Mouse (Mus musculus) kidney, postnatal 14 days (tissue): ENCODE measurements around the gene Gm14226.
"Not testable (repeated sequence)": the region's sequence is repeated elsewhere in the genome, so short reads cannot be mapped to it uniquely, and the experiment has no call there.

ENCODE experiments used
- DNase-seq: peaks from one replicate; pipeline ENCODE4 v3.0.0; 2022; ENCODE audit warnings: mixed read lengths

The Gm14226 gene

DNA sequence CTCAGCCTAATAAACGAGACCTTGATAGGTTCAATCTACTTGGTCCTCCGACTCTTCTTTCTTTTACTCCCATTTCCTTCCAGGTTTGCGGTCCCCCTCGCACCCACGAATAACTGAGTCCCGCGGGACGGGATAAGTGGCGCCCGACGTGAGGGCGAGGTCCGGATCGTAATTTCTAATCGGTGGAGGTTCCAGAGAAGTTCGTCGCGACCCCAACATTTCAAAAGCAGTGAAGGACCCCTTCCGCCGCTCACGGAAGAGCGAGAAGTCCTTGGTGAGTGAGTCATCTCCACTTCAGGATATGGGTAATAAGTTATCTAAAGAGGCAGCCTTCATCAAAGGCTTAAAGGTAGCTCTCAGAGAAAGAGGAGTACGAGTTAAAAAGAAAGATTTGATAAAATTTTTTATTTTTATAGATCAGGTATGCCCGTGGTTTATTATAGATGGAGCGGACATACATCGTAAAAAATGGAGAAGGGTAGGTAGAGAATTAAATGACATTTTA is at the start of gene Gm14226:
Gene Gm14226 (plus strand): TSS at position 16 of the 505 bp plus-strand sequence.
- DNase-seq, result not testable (repeated sequence)

DNA sequence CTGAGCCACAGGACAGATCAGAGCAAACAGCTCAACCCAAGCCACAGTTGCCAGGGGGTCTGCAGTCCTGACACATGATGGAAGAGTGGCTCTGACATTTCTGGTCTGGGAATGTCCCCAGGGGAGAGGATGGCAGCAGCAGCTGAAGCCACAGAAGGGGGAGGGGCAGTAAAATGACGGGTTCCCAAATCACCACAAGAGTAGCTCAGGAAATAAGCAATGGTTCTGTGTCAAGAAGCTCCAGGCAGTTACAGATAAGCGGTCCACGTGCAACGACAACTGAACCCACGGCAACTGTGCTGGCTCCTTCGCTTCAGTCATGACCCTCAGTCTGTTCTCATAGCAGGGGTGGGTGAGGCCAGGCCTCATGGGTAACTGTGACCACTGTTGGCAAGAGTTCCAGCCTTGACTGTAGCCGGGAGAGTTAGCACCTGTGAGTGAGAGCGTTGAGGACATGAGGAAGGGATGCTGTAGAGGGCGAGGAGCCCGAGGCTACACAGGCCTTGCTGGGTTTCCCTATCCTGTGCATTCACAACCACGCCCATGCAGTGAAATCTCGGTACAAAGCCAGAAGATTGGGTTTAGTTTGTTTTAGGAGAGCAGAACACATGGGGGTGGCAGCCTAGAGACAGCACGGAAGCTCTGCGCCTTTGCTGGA is 48.2 kb upstream of the Gm14226 start:
- not testable (repeated sequence) for DNase-seq

DNA sequence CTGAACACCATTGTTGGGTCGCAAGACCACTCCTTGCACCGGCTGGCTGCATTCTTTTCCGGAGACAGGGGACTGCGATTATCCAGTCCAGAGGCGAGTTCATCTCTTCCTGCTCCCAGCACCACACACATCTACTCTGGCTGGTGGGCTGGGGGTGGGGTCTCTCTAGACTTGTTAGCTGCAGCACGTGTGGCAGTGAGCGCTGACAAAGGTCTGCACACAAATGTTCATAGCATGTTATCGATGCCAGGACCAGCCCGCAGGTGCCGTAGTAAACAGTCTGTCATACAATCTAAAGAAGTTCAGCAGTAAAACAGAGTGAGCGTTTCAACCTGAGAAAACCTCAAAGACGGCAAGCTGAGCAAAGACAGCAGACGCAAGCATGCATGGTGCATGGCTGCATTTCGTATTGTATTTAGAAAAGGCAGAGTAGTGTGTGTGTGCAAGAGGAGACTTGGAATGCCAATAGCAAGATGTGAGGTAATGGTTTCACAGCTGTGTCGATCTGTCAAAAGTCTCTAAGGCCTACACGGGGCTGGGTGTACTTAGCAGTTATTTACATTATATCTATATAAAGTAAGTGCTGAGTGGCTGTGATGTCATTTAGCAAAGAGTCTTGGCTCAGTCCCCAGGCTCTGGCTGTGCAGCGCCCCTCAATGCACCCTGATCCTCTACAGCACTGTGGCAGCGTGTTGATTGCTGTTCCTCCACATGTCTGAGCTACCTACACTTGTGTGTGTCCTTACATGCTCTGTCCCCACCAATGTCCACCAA is 46.0 kb upstream of the Gm14226 start:
- no peak for DNase-seq

DNA sequence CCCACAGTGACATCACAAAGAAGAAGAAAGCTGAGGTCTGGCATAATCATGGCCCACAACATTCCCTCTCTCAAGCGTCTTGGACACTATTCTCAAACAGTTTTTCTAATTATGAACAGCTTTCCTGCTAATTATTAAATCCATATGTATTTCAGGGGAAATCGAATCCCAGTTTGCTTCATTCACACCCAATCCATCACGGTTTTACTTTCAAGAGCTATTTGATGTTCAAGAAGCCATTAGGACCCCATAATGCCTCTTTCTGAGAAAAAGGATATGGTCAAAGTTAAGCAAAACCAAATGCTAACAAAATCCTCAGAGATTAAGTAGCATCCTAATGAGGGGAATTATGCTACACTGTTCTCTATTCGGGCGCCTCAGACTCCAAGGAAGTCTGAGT is 45.1 kb upstream of the Gm14226 start:
- DNase-seq, result no peak

DNA sequence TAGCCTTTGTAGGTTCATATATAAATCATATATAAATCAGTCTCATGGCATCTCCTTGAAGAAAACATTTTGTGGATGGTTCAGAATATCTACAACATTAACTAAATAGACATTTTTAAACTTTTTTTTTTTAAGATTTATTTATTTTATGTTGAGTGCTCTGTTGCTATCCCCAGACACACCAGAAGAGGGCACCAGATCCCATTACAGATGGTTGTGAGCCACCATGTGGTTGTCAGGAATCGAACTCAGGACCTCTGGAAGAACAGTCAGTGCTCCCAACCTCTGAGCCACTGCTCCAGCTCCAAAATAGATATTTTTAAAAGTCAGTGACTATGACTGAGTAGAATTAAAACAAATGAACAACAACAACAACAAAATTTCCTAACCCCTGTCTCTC is 31.5 kb upstream of the Gm14226 start:
- no peak for DNase-seq

DNA sequence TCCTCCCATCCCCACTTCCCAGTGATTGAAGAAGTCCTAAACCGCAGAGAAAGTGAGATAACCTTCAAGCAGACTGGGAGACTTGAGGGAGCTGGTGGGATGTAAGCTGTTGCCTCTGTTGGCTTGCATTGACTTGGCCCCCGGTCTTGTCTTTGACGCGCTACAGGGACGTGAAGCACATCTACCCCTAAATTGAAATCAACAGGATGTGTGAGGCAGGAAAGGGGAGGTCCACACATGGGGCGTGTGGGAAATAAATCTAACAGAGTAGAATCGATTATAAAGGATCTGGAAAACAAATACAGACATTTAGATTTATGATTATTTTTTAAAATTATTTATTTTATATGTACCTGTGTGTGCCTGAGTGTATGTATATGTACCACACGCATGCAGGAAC is 26.7 kb upstream of the Gm14226 start:
- DNase-seq, result no peak

DNA sequence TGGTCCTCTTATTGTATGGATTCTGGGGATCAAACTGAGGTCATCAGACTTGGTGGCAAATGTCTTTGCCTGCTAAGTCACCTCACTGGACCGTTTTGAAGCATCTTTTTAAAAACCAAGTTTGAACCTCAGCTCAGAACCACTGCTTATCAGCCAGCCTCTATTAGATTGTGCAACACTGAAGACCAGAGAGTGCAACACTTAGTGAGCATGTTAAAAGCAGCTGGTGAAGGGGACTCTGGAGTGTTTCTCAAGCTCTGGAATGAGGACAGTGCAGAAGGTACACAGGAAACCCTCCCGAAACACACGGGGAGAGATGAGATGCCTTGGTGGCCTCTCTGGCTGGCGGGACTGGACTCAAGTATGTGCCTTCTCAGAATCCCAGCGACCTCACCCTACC is 26.0 kb upstream of the Gm14226 start:
- DNase-seq, result no peak

DNA sequence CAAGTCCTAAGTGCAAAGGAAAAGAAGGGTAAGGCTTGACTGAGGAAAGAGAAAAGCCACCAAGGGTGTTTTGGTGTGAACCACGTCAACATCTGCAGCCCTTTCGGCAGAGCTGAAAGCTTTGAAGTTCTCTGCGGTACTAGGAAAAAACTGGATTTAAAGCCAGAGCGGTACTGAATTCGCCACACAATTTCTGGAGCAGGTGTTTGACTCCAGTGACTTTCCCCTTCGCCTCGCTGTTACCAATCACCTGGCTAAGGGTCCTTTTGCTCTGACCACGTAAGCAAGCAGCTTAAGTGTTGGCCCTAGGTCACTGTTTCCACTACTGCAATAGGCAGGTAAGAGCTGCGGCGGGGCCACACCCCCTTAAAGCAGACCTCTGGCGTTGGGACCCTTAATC is 12.6 kb upstream of the Gm14226 start:
- DNase-seq, result no peak

DNA sequence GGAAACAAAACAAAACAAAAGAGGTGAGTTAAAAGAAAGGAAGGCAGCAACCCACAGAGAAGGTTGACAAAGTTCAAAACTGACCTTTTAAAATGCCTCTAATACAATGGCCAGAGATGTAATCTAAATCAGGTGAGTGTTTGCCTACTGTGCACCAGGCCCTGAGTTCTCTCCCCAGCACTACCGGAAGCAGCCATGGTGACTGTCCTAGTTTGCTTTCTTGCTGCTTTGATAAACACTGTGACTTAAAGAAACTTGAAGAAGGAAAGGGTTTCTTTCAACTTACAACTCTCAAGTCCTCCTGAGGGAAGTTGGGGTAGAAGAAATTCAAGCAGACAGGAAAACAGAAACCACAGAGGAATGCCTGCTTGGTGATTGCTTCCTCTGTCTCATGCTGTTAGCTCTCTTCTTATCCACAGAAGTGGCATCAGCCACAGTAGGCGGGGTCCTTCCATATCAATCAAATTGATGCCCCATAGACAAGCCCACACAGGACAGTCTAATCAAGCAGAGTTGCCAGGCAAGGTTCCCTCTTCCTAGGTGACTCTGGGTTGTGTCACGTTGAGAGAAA is 6.9 kb upstream of the Gm14226 start:
- no peak for DNase-seq

DNA sequence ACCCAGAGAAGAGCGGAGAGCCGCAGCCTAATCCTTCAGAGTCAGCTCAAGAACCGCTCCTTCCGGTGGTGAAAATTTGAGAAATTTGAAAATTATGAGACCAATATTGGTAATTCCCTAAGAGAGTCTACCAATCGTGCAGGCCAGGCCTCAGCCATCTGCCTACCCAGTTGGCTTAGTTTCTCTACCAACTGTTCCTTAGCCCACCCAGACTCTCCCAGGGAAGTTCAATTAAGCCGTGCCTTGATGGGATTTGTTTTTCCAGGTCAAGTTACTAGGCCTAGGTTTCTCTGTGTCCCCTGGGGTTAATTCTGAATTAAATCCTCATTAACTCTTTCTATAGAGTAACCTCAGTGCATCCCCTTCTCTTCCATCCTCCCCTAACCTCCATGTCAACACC is 5.1 kb upstream of the Gm14226 start:
- DNase-seq, result no peak

DNA sequence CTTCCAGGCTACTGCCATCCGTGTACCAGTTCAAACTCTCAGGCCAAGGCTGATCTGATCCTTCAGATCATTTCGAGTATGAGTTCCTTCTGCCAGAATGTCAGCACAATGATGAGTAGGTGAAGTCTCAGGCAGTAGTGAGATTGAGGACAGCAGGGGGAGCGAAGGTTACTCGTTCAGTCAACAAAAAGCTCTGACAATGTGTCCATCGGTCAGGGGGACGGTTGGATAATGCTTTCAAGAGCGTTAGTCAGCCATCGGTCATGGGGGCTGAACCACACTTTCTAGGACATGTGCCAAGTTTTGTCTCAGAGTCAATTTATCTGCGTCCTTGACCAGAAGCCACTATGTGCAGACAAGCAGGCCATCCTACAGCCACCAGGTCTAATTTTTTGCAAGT is 1.3 kb upstream of the Gm14226 start:
- DNase-seq, result not testable (repeated sequence)

DNA sequence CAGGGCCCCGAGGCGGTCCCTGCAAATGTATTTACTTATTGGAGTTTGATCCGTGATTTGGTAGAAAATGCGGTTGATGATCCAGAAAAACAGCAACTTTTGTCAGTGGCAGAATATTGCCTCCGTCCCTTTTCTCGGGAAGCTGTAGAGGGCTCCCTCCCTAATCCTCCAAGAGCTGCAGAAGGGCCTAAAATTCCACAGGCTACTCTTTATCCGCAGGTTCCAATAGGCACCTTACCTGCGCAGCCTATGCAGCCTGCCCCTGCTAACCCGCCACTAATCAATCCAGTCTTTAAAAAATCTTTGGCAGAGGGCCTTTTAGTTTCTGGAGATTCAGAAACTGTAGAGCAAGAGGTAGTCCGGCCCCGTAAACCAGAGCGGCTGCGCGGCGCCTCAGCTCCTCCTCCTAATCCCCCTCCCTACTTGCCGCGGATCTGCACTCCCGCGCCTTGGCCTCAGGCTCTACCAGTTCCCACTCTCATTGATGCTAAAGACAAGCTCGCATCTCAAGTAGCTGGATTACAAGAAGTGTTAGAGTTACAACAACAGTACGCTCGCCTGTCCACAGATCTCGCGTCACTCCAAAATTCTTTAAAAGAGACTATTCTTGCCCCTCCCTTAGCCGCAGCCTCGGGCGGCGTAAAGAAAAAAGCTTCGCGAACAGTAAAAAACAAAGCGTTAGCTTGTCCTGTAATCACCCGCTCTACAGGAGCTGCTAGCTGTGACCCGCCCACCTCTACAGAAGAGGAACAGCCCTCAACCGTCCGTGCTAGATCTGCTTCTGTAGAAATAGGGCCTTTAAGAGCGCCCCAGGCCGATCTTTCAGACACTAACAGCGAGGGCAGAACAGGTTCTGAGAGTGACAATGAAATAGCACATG is 936 bp downstream of the Gm14226 start:
- DNase-seq, result peak; percentile 76

DNA sequence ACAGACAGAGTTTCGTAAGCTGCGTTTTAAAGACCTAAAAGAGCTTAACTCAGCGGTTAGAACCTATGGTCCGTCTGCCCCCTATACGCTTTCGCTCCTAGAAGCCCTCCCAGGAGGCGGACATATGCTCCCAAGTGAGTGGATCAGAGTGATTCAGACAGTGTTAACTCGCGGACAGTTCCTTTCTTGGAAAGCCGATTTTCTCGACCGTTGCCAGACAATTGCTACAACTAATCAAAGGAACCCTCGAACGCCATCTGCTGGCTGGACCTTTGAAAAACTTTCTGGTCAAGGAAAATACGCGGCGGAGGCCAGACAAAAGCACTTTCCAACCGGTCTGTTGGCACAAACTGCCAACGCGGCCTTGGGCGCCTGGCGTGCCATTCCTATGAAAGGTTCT is 1.6 kb downstream of the Gm14226 start:
- peak; percentile 92 for DNase-seq

DNA sequence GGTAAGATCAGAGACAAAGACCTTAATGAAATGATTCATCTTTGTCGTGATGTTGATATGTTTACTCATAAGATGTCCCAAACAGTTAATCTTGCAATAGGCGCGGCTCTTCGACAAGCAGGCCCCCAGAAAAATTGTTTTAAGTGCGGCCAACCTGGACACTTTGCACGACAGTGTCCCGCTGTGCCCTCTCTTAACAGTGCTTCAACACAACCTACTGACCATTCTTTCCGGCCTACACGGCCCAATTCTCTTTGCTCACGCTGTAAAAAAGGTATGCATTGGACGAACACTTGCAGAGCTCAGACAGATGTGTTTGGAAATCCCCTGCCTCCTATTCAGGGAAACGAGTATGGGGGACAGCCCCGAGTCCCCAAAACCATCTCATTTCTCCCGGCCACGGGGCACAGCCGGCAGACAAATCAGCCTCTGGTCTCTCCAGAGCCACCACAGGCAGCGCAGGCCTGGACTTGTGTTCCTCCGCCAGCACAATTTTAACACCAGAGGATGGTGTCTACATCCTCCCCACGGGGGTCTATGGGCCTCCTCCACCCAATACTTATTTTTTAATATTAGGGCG is 2.3 kb downstream of the Gm14226 start:
- DNase-seq, result not testable (repeated sequence)

DNA sequence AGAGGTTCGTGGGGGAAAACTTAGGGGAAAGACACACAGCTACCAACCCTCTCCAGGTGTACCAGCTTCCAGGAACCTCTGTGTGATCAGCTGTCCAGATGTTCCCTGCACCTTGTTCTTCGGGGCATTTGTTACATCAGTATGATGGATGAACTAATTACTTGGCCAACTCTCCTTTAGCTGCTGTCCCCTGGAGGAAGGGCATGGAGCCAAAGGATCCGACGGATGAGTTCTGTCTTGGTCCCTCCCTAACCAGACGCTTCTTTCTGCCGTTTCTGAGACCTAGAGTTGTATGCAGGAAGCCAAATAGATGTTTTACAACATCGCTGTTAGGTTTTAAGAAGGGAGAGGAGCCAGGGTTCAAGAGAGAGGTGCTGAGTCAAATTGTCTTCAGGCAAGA is 12.8 kb downstream of the Gm14226 start:
- DNase-seq, result no peak

DNA sequence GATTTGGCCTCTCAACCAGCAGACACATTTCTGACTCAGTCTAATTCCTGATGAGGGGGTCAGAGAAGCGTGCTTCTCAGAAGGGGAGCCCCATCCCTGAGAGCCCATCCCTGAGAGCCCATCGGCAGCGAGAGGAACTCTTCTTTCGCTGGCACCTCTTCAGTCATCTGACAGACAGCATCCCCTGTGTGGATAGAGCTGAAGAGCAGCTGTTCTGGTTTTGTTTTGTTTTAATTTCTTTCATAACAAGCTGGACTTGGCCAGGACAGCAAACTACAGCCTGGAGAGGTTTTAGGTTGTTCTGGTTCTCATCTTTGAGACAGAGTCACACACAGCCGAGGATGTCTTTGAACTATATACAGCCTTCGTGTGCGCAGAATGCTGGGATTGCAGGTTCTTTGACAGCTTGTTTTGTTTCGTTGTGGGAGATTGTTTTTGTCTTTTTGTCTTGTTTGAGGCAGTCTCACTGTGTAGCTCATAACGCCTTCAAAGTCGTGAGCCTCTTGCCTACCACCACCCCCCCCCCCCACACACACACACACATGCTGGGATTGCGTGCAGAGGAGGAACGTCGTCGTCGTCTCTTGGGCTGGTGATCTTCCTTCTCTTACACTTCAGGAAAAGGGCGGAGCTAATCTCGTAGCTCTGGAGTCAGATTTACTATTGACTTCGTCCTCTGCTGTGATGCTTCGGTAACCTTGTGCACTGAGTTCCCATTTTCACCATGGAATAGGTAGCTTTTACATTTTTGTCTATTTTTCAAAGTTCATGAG is 15.1 kb downstream of the Gm14226 start:
- DNase-seq, result no peak

DNA sequence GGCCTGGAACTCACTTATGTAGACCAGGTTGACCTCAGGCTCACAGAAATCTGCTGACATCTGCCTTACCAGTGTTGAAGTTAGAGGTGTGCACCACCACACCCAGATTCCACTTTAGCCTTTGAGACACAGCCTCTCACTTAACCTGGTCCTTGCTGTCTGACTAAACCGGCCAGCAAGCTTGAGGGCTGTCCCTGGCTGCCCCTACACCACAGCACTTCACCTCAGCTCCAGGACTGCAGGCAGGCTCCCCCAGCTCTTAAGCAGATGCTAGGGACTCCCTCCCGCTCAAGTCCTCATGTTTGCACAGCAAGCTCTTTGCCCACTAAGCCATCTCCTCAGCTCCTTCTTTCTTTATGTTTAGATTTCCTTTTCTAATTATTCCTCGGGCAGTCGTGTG is 21.9 kb downstream of the Gm14226 start:
- DNase-seq, result no peak

DNA sequence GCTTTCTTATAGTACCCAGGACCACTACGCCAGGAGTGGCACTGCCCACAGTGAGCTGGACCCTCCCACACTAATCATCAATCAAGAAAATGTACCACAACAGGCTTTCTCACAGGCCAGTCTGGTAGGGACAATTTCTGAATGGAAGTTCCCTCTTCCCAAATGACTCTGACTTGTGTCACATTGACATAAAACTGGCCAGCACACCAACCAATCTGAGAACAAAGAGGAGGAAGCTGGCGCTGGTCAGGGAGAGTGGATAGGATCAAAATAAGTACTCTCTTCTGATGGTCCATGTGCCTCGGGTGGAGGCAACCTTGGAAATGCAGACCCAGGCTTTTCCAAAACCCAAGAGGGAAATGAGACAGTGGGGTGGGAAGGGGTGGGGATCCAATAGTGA is 26.5 kb downstream of the Gm14226 start:
- DNase-seq, result no peak

DNA sequence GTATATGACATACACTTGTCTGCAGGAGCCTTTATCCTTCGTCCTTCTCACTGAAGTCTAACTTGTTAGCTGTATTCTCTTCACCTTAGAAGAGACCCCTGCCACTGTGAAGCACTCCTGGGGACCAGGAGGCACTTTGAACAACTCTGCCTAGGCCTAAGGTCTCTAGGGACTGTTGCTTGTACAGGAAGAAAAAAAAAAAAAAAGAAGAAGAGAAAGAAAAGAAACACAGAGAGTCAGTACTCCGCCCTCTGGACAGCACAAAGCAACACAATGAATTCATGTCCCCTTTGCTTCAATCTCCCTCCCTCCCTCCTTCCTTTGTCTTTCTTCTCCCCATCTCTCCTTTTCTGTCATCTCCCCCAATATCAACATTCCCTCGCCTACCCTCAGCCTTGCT is 27.0 kb downstream of the Gm14226 start:
- DNase-seq, result no peak

DNA sequence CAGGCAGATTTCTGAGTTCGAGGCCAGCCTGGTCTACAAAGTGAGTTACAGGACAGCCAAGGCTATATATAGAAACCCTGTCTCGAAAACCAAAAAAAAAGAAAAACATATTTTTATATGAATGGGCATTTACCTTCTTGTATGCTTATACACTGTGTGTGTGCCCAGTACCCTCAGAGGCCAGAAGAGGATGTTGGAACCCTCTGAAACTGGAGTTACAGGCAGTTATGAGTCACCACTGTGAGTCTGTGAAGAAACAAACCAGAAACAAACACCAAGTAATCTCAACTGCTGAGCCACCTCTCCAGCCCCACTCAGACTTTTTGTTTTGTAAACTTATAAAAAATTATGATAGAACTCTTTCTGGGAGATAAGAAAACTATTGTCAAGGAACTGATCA is 28.7 kb downstream of the Gm14226 start:
- DNase-seq, result no peak

DNA sequence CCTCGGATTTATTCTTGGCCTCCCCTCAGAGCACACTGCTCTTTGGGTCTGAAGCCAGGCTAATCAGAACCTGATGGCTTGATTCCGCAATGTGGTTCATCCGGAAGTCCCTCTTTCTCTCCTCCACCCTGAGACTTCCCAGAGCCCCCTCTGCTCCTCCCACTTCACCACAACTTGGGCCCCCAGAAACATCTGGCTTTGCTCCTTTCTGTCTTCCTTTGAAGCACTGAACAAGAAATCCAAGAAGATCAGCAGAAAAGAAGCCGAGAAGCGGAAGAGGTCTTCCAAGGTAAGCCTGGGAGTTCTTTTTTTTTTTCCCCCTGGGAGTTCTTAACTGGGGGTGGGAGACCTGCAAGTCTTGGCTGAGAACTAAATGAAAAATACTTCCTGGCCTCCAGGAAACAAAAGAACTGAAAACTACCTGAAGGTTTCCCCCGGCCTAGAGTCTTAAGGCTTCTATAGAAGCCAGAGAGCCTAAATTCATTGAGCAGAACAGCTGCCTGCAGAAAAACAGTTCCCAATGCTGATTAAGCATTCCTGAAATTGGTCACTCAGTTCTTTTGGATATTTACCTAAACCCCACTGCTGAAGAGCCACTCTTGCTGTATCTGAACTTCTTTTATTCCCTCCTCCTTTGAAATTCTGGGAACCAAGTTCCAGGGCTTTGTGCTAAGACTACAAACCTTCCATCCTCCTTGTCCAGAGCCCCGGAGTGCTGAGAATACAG is 29.5 kb downstream of the Gm14226 start:
- no peak for DNase-seq
